Mouse (Mus musculus) cerebellum, adult (tissue): ENCODE measurements around the gene Il12b.

Experiments
- ATAC-seq: cut with Nextera tagmentation; 2 replicates; pipeline ENCODE4 v1.9.2; 2017; ENCODE audit warnings: mild to moderate bottlenecking, moderate library complexity, mixed read lengths; ENCODE audit not compliant: insufficient number of reproducible peaks, low FRiP score, low TSS enrichment

Gene Il12b

GRCm38 (mm10) chr11:44399763-44400162 lies at the start of gene Il12b:
Il12b (plus strand) TSS chr11:44400063.
- ATAC-seq: no peak

DNA sequence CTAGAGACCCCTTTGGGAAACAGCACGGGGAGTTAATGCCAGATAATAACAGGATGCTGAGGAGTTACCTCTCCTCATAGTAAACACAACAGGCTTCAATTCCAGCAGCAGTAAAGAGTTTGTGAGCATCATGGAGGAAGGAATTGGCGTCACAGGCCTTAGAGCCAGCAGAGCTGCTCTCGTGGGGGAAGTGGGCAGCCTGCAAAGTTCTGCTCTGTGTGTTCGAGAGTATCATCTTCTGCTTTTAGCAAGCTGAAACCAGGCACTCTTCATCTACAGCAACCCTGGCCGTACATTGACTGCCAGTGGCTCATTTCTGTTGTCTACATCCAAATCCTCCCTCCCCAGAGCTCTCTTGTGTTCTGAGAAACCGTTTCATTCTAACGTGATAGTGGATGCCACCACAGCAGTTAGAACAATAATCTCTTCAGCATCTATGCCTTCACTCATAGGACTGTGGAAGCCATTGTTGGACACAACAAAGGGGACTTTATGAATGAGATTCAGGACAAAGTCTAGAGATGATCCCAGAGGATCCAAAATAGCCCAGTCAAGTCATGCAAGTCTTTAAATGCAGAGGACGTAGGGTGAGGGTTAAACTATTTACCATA lies 44.9 kb upstream of the Il12b start:
- ATAC-seq: no peak

DNA sequence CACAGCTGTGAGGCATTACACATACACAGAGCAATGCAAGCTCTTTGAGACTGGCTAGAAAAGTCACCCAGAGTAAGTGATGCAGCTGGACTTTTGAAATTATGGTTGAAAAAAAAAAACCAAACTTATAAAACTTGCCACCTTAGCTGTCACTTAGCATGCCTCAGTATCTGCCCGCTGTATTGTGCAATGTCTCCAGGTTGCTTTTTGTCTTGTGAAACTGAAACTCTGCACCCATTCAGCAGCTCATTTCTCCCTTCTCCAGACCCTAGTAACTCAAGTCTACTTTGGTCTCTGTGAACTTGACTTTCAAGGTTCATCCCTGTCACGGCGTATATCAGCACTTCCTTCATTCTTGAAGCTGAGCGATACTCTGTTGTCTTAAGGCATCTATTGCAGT lies 43.7 kb upstream of the Il12b start:
- ATAC-seq: no peak

DNA sequence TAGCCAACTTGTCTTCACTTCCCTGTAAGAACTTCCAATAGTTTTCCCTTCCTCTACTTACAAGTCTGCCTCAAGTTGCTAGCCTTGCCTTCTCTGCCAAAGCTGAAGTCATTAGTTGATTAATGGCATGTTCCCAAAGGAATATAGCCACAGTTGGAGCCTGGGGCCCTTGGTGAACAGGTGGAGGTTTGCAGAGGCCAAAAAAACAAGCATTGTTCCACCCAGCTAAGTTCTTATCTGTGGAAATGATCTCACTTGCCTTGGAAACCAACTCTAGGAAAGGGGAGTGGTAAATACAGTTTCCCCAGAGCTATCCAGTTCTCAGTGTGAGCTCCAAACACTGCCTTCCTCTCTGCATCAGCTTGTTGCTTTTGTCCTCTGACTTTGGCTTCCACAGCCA lies 35.3 kb upstream of the Il12b start:
- ATAC-seq: no peak

- ATAC-seq: no peak
These were observed 32.2 kb upstream of the Il12b start for GRCm38 (mm10) chr11:44367711-44368110.

DNA sequence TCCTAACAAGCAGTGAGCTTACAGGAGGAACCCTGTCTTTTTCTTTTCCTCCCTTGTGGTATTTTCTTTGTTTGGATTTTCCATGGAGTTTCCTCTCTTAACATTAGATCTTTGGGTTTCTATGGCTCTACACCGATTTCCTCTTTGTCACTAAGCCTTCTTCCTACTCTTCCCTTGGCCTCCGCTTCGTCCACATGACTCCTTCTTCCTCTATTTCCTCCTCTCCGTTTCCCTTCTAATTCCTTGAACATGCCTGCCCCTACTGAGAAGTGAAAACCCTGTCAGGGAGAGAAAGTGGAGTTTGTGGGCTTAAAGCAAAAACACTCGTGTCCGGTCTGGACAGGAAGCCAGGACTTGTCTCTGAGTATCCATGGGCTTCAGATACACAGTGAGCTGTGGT lies 27.0 kb upstream of the Il12b start:
- no peak for ATAC-seq

- no peak for ATAC-seq
These were observed 22.0 kb upstream of the Il12b start for GRCm38 (mm10) chr11:44377879-44378278.

DNA sequence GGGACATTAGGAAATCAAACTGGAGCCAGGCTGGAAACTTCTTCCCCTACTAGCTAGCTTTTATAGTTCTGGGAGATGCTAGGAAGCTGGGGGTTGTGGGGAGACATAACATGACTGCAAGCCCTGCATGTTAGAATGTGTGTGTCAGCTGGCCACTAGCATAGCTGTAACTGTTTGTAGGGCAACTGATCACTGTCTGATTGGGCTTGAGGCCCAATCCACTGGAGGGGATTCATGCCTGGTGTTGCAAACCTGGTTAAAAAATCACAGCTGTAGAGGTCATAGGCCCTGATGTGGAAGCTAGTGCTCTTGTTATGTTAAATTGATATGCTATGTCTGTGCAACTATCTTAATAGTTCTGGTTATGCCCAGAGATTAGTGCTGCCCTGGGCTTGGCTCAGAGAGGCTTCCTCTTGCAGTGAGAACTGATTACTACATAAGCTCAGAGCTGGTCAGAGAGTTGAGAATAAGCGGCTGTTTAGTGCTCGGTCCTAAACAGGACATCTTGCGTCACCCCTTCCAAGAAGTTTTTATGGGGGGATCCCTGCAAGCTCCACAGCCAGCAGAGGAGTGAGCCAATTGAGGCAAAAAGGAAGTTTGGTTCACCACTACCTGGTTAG lies 19.3 kb upstream of the Il12b start:
- no peak for ATAC-seq

- ATAC-seq: no peak
These were observed 17.7 kb upstream of the Il12b start for GRCm38 (mm10) chr11:44382200-44382599.

- no peak for ATAC-seq
These were observed 12.8 kb upstream of the Il12b start for GRCm38 (mm10) chr11:44387031-44387430.

GRCm38 (mm10) chr11:44389993-44390701 lies 9.7 kb upstream of the Il12b start:
- ATAC-seq: no peak

GRCm38 (mm10) chr11:44393101-44393810 lies 6.6 kb upstream of the Il12b start:
- no peak for ATAC-seq

GRCm38 (mm10) chr11:44395401-44395800 lies 4.5 kb upstream of the Il12b start:
- ATAC-seq: no peak

DNA sequence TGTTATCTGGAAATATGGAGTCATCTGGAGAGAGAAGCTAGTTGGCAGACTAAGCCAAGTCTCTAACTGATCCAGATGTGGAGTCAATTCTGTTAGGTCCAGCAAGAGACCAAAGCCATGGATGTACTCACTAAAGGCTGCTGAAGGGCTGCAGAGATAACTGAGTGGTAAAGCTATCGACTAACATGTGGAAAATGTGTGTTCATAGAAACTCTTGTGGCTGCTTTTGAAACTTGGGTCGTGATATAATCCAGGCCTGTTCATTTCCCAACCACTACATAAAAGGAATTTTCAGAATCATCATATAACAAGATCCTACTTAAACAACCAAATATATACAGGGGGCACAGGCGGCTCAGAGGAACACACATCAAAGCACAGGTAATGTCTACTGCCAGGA lies 2.3 kb upstream of the Il12b start:
- ATAC-seq: no peak

DNA sequence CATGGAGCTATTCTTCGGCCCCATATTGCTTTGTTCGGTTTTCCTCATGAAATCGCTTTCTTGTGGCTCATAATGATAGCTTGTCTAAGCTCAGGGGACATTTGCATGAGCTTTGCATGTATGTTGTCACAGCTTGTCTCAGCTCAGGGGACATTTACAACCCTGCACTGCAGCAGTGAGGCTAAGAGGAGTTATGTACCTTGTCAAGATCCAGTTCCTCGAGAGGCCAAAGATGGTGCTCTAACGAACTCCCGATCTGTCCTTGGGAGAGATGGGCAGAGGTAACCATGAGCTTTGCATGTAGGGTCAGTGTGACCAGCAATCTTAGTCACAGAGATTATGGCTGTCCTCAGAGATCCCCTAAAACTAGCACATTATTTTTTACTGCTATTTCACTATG lies 1.5 kb upstream of the Il12b start:
- ATAC-seq: no peak

DNA sequence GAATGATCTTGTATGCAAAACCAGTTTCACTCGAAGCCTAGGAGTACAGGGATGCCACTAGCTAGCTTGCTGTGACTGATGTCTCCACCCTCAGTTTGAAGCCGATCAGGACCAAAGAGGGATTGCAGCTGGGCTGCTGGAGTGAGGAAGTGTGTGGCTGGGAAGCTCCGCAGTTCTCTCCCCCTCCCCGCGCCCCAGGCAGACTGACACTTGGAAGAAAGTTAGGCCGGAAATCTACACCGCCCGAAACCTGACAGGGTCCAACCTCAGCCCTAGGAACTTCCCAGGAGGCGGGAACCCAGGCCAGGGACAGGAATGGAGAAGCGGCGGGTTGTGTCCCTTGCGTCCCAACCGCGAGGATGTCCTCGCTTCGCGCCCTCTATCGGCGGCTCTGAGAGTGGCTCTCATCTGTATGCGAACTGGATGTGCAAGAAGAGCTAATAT lies 1.1 kb upstream of the Il12b start:
- ATAC-seq: no peak

GRCm38 (mm10) chr11:44401635-44402548 lies 2.0 kb downstream of the Il12b start:
- ATAC-seq: peak; percentile 83; the same call in 1 of the 2 replicates

DNA sequence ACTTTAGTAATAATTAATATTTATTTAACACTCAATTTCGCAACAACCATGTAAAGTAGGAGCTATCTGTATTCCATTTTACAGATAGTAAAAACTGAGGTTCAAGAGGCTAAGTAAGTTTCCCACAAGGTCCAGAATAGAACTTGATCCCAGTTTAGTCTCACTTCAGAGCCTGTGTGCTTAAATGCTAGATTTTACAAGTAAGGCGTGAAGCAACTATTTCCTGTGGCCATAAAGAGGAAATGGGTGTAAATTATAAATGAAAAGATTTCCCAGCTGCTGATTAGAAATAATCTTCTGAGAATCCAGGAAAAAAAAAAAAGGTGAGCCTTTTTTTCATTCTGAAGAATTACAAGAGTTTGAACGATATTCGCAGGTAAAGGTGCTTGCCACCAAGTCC lies 5.2 kb downstream of the Il12b start:
- ATAC-seq: no peak

DNA sequence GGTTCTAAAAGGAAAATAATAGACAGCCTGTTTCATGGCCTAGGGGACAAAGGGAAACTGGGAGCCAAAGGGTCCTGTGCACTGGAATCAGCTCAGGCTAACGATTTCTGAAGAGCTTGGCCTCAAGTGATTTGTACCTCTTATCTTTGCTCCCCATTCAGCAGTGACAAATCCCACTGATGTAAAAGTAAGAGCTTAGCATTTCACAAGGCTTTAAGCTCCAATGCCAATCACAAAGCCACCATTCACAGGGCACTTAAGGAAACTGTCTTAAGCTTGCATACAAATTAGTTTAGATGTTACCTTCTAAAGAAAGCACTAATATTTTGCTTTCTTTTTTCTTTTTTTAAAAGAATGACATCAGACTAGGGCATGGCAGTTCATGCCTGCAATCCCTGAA lies 6.1 kb downstream of the Il12b start:
- ATAC-seq: no peak

DNA sequence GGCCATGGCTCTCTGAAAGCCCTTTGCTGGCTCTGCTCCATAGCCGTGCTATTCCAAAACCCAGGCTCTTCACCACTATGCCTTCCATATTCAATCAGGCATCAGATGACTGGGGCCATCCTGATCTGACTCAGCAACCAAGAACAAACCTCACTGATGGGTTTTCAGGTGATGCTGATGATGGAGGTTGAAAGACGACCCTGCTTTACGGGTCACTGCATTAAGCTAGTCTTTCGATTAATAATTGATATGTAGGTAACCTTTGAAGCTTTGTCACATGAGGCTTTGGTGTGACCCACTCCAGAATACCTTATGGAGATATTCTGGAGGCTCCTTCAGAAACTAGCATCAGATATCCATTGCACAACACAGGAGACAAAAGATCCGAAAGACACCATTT lies 6.6 kb downstream of the Il12b start:
- no peak for ATAC-seq
